ENCODE assay signal across 8 mouse cellular contexts in genomic region chr9:25027581-25027980, GRCm38 (mm10).
A peak's percentile ranks its signal among the peaks of the same experiment; 100 is the strongest.
DNase-seq lines count a peak whose midpoint lies in the region; ATAC-seq lines count a peak whose summit lies in the region.

No protein-coding gene starts in this region.

- 4% methylated on average over 8 of the region's 8 CpGs for WGBS in liver, embryonic 12.5 days (ENCODE audit: insufficient replicate concordance)
- 3% methylated on average over 8 of the region's 8 CpGs for WGBS in heart, embryonic 14.5 days

- no peak overlapping the region for H3K9ac ChIP-seq in liver, embryonic 12.5 days
- H3K9ac ChIP-seq in heart, embryonic 14.5 days (ENCODE audit: low read length) = no peak overlapping the region

- H3K4me2 ChIP-seq in liver, embryonic 12.5 days = no peak overlapping the region
- H3K4me2 ChIP-seq in heart, embryonic 14.5 days (ENCODE audit: low read length) = 0 out of 2 replicates have a peak overlapping the region, but pooled peaks have one; percentile 2

- no peak for ATAC-seq in liver, embryonic 12.5 days
- no peak for ATAC-seq in heart, embryonic 14.5 days (ENCODE audit: insufficient number of reproducible peaks, insufficient read depth, low FRiP score, low read depth)

- H3K27me3 ChIP-seq in liver, embryonic 12.5 days (replicated peaks) = no peaks in the 10 kb centered on the region
- no peaks in the 10 kb centered on the region for H3K27me3 ChIP-seq in heart, embryonic 14.5 days (ENCODE audit: control insufficient read depth, insufficient read depth, low read length)
- H3K27me3 ChIP-seq in splenic B cell, adult 2 months (ENCODE audit: control insufficient read depth, insufficient read depth, low read length, poor library complexity, severe bottlenecking) = no peaks in the 10 kb centered on the region

- no peak overlapping the region for H3K4me3 ChIP-seq in liver, embryonic 12.5 days
- no peak overlapping the region for H3K4me3 ChIP-seq in heart, embryonic 14.5 days (ENCODE audit: control insufficient read depth in 1 of 2, insufficient read depth in 1 of 2, low read depth in 1 of 2, low read length in 2 of 2)

- DNase-seq in liver (peak; percentile 50), ZHBTc4 (ENCODE audit: low read depth, low spot score) (peak; percentile 78)
- peak; percentile 72 for DNase-seq in embryo, embryonic 11 days
- DNase-seq in layer of hippocampus, adult 8-10 months (ENCODE audit: low spot score in 2 of 2) = peak; percentile 28 to 74
- peak; percentile 72 for DNase-seq in lung, postnatal 36 days
- peak; percentile 51 for DNase-seq in splenic B cell, adult 2 months (ENCODE audit: low read depth, low spot score)

- H3K4me1 ChIP-seq in liver, embryonic 12.5 days = no peaks in the 10 kb centered on the region
- peaks cover 5 to 11% of the 10 kb centered on the region in 2 experiments for H3K4me1 ChIP-seq in heart, embryonic 14.5 days (ENCODE audit: control insufficient read depth in 2 of 2, insufficient read depth in 2 of 2, low read length in 2 of 2)

- no peak overlapping the region for H3K27ac ChIP-seq in liver, embryonic 12.5 days
- no peak overlapping the region for H3K27ac ChIP-seq in heart, embryonic 14.5 days (replicated peaks in 1 of 2; ENCODE audit: control insufficient read depth in 1 of 2, insufficient read depth in 1 of 2, low read depth in 2 of 2, low read length in 2 of 2)

- H3K36me3 ChIP-seq in liver, embryonic 12.5 days = no peaks in the 10 kb centered on the region
- no peaks in the 10 kb centered on the region for H3K36me3 ChIP-seq in heart, embryonic 14.5 days (ENCODE audit: control insufficient read depth, insufficient read depth, low read length)
- H3K36me3 ChIP-seq in splenic B cell, adult 2 months (ENCODE audit: control insufficient read depth, insufficient read depth, low read length, poor library complexity, severe bottlenecking) = no peaks in the 10 kb centered on the region

- no peaks in the 10 kb centered on the region for H3K9me3 ChIP-seq in liver, embryonic 12.5 days (replicated peaks)
- H3K9me3 ChIP-seq in heart, embryonic 14.5 days (ENCODE audit: control insufficient read depth, low read length) = no peaks in the 10 kb centered on the region
